Mouse (Mus musculus): ENCODE results near the gene Sgms1. TPM values are rescaled to one million over a fixed set of nuclear protein-coding genes. Genes with fewer than 3 reads are reported as not detected.
"Not testable (repeated sequence)": the region's sequence is repeated elsewhere in the genome, so short reads cannot be mapped to it uniquely, and the experiment has no call there.

Gene Sgms1
- polyA plus RNA-seq, 1 experiment: 40.7 TPM

- no peak for DNase-seq
- WGBS: 82% methylated on average over 4 of the region's 4 CpGs
Observed at GRCm38 (mm10) chr19:32363587-32363986, 25.9 kb downstream of the Sgms1 start.

DNA sequence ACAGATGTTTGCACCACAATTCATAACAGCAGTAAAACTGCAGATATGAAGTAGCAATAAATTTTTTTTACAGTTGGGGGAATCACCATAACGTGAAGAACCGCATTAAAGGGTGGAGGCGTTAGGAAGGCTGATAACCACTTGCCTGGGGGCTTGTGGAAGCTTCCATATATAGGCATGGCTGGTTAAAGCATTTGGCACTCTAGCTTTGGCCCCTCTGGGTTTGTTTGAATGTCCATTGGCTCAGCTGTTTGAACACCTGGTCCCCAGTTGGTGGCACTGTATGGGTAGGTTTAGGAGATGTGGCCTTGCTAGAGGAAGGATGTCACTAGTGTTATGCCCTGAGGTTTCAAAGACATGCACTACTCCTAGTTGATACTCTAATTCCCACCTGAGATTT, 27.0 kb downstream of the Sgms1 start:
- Histone ChIP-seq H3K4me3 (ENCODE audit: insufficient read depth, low read depth, low read length) (no peak overlapping the region), H3K4me1 (ENCODE audit: control insufficient read depth, insufficient read depth, low read length) (peaks cover 11% of the 10 kb centered on the region), H3K27me3 (replicated peaks; ENCODE audit: control insufficient read depth, insufficient read depth, low read length) (no peaks in the 10 kb centered on the region), H3K36me3 (ENCODE audit: control insufficient read depth, insufficient read depth, low read length) (no peaks in the 10 kb centered on the region), H3K27ac (ENCODE audit: insufficient read depth, low read depth, low read length) (no peak overlapping the region)
- WGBS: 73% methylated on average over 3 of the region's 3 CpGs
- DNase-seq: no peak
- TF ChIP-seq CTCF (conservative IDR thresholded peaks at IDR 0.05; ENCODE audit: insufficient read depth, insufficient read length, low read depth, low read length) (peak; percentile 34; the same call in 1 of the 2 replicates), POLR2A (IDR thresholded peaks at IDR 0.05; ENCODE audit: low read depth, low read length) (no peak)

More at GRCm38 (mm10) chr19:32363587-32363986, 25.9 kb downstream of the Sgms1 start:
- H3K4me1 ChIP-seq (ENCODE audit: control insufficient read depth, insufficient read depth, low read length): peaks cover 16% of the 10 kb centered on the region
- TF ChIP-seq POLR2A (IDR thresholded peaks at IDR 0.05; ENCODE audit: low read depth, low read length): no peak
- no peak for TF ChIP-seq CTCF (conservative IDR thresholded peaks at IDR 0.05; ENCODE audit: insufficient read depth, insufficient read length, low read depth, low read length)
- H3K27me3 ChIP-seq (replicated peaks; ENCODE audit: control insufficient read depth, insufficient read depth, low read length): no peaks in the 10 kb centered on the region
- no peak overlapping the region for H3K27ac ChIP-seq (ENCODE audit: insufficient read depth, low read depth, low read length)
- H3K36me3 ChIP-seq (ENCODE audit: control insufficient read depth, insufficient read depth, low read length): no peaks in the 10 kb centered on the region
- H3K4me3 ChIP-seq (ENCODE audit: insufficient read depth, low read depth, low read length): no peak overlapping the region

- DNase-seq: no peak
- Histone ChIP-seq H3K27me3 (replicated peaks; ENCODE audit: control insufficient read depth, insufficient read depth, low read length) (no peaks in the 10 kb centered on the region), H3K4me3 (ENCODE audit: insufficient read depth, low read depth, low read length) (no peak overlapping the region), H3K36me3 (ENCODE audit: control insufficient read depth, insufficient read depth, low read length) (no peaks in the 10 kb centered on the region), H3K4me1 (ENCODE audit: control insufficient read depth, insufficient read depth, low read length) (no peaks in the 10 kb centered on the region), H3K27ac (ENCODE audit: insufficient read depth, low read depth, low read length) (no peak overlapping the region)
- TF ChIP-seq POLR2A (IDR thresholded peaks at IDR 0.05; ENCODE audit: low read depth, low read length): no peak
- TF ChIP-seq CTCF (conservative IDR thresholded peaks at IDR 0.05; ENCODE audit: insufficient read depth, insufficient read length, low read depth, low read length): no peak
- WGBS: 53% methylated on average over 1 of the region's 1 CpGs
Observed at GRCm38 (mm10) chr19:32360989-32361698, 28.4 kb downstream of the Sgms1 start.

DNA sequence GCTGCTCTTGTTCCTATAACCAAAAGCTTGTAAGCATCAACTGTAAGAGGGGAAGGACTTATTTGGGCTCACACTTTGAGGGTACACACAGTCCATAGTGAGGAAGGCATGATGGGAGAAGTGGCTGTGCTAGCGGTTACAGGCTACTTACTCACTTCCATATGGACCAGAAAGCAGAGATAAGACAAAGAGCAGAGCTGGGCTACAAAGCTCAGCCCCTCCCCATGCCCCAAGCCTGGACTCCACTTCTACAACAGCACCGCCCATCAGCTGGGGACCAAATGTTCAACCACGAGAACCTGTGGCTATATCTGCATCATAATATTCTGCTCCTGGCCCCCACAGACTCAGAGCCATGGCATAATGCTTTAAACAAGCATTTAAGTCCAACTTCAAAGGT, 29.0 kb downstream of the Sgms1 start:
- TF ChIP-seq CTCF (conservative IDR thresholded peaks at IDR 0.05; ENCODE audit: insufficient read depth, insufficient read length, low read depth, low read length) (no peak), POLR2A (IDR thresholded peaks at IDR 0.05; ENCODE audit: low read depth, low read length) (no peak)
- no peaks in the 10 kb centered on the region for H3K27me3 ChIP-seq (replicated peaks; ENCODE audit: control insufficient read depth, insufficient read depth, low read length)
- no peak overlapping the region for H3K4me3 ChIP-seq (ENCODE audit: insufficient read depth, low read depth, low read length)
- no peaks in the 10 kb centered on the region for H3K4me1 ChIP-seq (ENCODE audit: control insufficient read depth, insufficient read depth, low read length)
- no peaks in the 10 kb centered on the region for H3K36me3 ChIP-seq (ENCODE audit: control insufficient read depth, insufficient read depth, low read length)
- H3K27ac ChIP-seq (ENCODE audit: insufficient read depth, low read depth, low read length): no peak overlapping the region
- WGBS: 84% methylated on average over 3 of the region's 3 CpGs
- no peak for DNase-seq

DNA sequence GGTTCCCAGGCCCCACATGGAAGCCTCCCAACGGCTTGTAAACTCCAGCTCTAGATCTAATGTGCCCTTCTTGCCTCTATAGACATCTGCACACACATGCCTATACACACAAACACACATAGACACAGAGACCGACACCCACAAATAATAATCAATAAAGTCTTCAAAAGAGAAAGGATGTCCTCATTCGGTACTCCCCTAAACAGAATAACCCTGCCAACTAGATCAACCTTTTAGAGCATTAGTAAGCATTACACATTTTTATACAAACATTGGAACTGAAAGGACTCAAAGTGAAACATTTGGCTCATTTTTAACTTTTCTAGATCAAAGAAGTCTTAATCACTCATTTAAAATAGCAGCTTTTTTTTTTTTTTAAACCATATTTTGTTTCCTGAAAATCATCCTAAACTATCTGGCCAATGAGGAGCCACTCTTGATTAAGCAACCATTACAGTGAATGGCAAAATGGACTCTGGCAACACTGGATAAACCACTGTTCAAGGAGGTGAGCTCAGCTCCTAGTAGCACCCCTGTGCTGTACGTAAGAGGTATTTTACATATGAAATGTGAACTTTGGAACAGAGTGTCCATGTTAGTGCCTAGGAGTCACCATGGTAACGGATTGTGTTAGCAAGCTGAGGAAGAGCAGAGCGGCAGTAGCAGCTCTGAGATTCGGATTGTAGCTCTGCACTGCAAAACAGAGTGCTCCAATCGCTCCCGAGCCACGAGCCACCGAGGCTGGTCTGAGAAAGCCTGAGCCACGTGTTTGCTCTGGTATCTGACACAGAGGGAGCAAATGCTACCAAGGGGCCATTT, 30.6 kb downstream of the Sgms1 start:
- Histone ChIP-seq H3K4me3 (ENCODE audit: insufficient read depth, low read depth, low read length) (no peak overlapping the region), H3K4me1 (ENCODE audit: control insufficient read depth, insufficient read depth, low read length) (no peaks in the 10 kb centered on the region), H3K36me3 (ENCODE audit: control insufficient read depth, insufficient read depth, low read length) (no peaks in the 10 kb centered on the region), H3K27me3 (replicated peaks; ENCODE audit: control insufficient read depth, insufficient read depth, low read length) (no peaks in the 10 kb centered on the region), H3K27ac (ENCODE audit: insufficient read depth, low read depth, low read length) (no peak overlapping the region)
- peak; percentile 44 for DNase-seq
- 65% methylated on average over 12 of the region's 12 CpGs for WGBS
- TF ChIP-seq CTCF (conservative IDR thresholded peaks at IDR 0.05; ENCODE audit: insufficient read depth, insufficient read length, low read depth, low read length) (no peak), POLR2A (IDR thresholded peaks at IDR 0.05; ENCODE audit: low read depth, low read length) (no peak)

- 97% methylated on average over 7 of the region's 7 CpGs for WGBS
- H3K36me3 ChIP-seq (ENCODE audit: control insufficient read depth, insufficient read depth, low read length); H3K27ac ChIP-seq (ENCODE audit: insufficient read depth, low read depth, low read length); DNase-seq; H3K4me1 ChIP-seq (ENCODE audit: control insufficient read depth, insufficient read depth, low read length); H3K4me3 ChIP-seq (ENCODE audit: insufficient read depth, low read depth, low read length); H3K27me3 ChIP-seq (replicated peaks; ENCODE audit: control insufficient read depth, insufficient read depth, low read length): not testable (repeated sequence)
Observed at GRCm38 (mm10) chr19:32358011-32358410, 31.5 kb downstream of the Sgms1 start.

DNA sequence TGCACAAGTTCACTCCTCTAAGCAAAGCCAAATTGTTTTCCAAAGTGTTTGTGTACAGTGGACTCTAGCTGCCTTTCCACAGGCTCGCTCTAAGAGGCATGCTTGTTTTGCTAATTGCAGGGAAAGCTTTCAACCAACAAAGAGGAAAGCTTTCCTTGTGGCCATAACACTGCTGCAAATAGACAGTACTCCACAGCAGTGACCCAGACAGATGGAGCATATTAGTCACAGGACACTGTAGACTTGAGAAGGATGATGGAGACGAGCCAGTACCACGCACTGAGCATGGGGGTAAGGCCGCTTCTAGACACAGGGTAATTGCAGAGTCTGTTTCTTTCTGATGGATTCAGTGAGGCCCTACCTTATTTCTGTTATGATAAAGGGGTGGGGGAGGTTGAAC, 33.3 kb downstream of the Sgms1 start:
- DNase-seq: no peak
- Histone ChIP-seq H3K27ac (ENCODE audit: insufficient read depth, low read depth, low read length) (no peak overlapping the region), H3K4me3 (ENCODE audit: insufficient read depth, low read depth, low read length) (no peak overlapping the region), H3K36me3 (ENCODE audit: control insufficient read depth, insufficient read depth, low read length) (no peaks in the 10 kb centered on the region), H3K27me3 (replicated peaks; ENCODE audit: control insufficient read depth, insufficient read depth, low read length) (no peaks in the 10 kb centered on the region), H3K4me1 (ENCODE audit: control insufficient read depth, insufficient read depth, low read length) (no peaks in the 10 kb centered on the region)
- WGBS: 67% methylated on average over 4 of the region's 4 CpGs
- no peak for TF ChIP-seq POLR2A (IDR thresholded peaks at IDR 0.05; ENCODE audit: low read depth, low read length)
- TF ChIP-seq CTCF (conservative IDR thresholded peaks at IDR 0.05; ENCODE audit: insufficient read depth, insufficient read length, low read depth, low read length): no peak
